Mouse (Mus musculus) cerebellum, adult 11 months (tissue): ENCODE results near the gene Tpm1.

Experiments used
- DNase-seq: peaks from one replicate; pipeline ENCODE4 v3.0.0; 2022

Gene Tpm1

GRCm38 (mm10) chr9:67049086-67049824 is at the start of gene Tpm1:
Tpm1 (minus strand) TSS chr9:67049406.
- peak; percentile 44 for DNase-seq

- DNase-seq = no peak
Measured at GRCm38 (mm10) chr9:67094371-67094770, 45.2 kb upstream of the Tpm1 start.

GRCm38 (mm10) chr9:67092210-67092609 is 43.0 kb upstream of the Tpm1 start:
- no peak for DNase-seq

GRCm38 (mm10) chr9:67091598-67091997 is 42.4 kb upstream of the Tpm1 start:
- DNase-seq = no peak

GRCm38 (mm10) chr9:67091151-67091550 is 41.9 kb upstream of the Tpm1 start:
- no peak for DNase-seq

GRCm38 (mm10) chr9:67090633-67091045 is 41.4 kb upstream of the Tpm1 start:
- no peak for DNase-seq

GRCm38 (mm10) chr9:67089167-67089566 is 40.0 kb upstream of the Tpm1 start:
- DNase-seq = no peak

GRCm38 (mm10) chr9:67083801-67084200 is 34.6 kb upstream of the Tpm1 start:
- DNase-seq = no peak

- DNase-seq = no peak
Measured at GRCm38 (mm10) chr9:67081688-67082087, 32.5 kb upstream of the Tpm1 start.

- no peak for DNase-seq
Measured at GRCm38 (mm10) chr9:67077658-67078319, 28.6 kb upstream of the Tpm1 start.

GRCm38 (mm10) chr9:67077266-67077657 is 28.1 kb upstream of the Tpm1 start:
- DNase-seq = no peak

- DNase-seq = no peak
Measured at GRCm38 (mm10) chr9:67072182-67072581, 23.0 kb upstream of the Tpm1 start.

- DNase-seq = no peak
Measured at GRCm38 (mm10) chr9:67071596-67071995, 22.4 kb upstream of the Tpm1 start.

GRCm38 (mm10) chr9:67071103-67071502 is 21.9 kb upstream of the Tpm1 start:
- no peak for DNase-seq

- no peak for DNase-seq
Measured at GRCm38 (mm10) chr9:67066616-67067015, 17.4 kb upstream of the Tpm1 start.

GRCm38 (mm10) chr9:67059714-67060113 is 10.5 kb upstream of the Tpm1 start:
- DNase-seq = no peak

GRCm38 (mm10) chr9:67058366-67058765 is 9.2 kb upstream of the Tpm1 start:
- DNase-seq = no peak

GRCm38 (mm10) chr9:67050736-67051337 is 1.6 kb upstream of the Tpm1 start:
- no peak for DNase-seq

- no peak for DNase-seq
Measured at GRCm38 (mm10) chr9:67049836-67050235, 630 bp upstream of the Tpm1 start.

- no peak for DNase-seq
Measured at GRCm38 (mm10) chr9:67048483-67049085, 622 bp downstream of the Tpm1 start.

GRCm38 (mm10) chr9:67047606-67048482 is 1.4 kb downstream of the Tpm1 start:
- no peak for DNase-seq

- no peak for DNase-seq
Measured at GRCm38 (mm10) chr9:67046881-67047605, 2.2 kb downstream of the Tpm1 start.
